8 mouse cellular contexts compared by ENCODE assay signal in the genomic region with DNA sequence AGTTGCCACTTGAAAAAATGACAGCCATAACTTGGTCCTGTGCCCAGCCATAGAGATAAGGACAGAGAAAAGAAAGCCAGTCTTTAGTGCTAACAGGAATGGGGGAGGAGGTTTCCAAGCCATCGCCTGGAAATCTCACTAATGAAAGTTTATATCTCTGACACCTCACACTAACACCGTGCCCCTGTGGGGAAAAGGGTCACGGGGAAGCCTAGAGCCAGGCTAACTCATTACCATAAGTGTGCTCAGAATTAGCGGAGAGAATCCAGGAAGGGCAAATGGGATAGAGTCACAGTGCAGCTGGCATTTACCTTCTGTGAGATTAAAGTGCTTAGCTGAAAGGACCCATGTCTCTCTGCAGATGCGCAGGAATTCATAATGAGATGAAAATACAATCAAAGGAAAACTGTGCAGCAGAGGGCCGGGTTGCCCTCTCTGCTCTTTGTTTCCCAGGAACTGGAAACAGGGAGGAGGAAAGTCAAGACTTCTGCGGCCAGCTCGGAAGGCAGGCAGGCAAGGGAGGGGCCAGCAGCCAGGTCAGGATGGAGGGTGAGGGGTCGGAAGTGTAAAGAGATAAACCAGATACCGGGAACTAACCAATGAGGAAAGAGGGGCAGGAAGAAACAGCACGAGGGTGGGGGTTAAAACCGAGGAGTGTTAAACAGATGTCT.
A peak's percentile ranks its signal among the peaks of the same experiment; 100 is the strongest.
DNase-seq lines count a peak whose midpoint lies in the region; ATAC-seq and TF ChIP-seq lines count a peak whose summit lies in the region.

No protein-coding gene starts in this region.

- H3K27me3 ChIP-seq in kidney, embryonic 16.5 days (ENCODE audit: insufficient read depth, low read length): no peaks in the 10 kb centered on the region
- H3K27me3 ChIP-seq in kidney, adult 2 months (replicated peaks; ENCODE audit: control insufficient read depth, insufficient read depth, low read length): no peaks in the 10 kb centered on the region
- H3K27me3 ChIP-seq in heart, embryonic 12.5 days (replicated peaks): no peaks in the 10 kb centered on the region
- H3K27me3 ChIP-seq in limb, embryonic 14.5 days (ENCODE audit: control insufficient read depth, insufficient read depth, low read length): no peaks in the 10 kb centered on the region
- H3K27me3 ChIP-seq in midbrain, embryonic 15.5 days (replicated peaks): no peaks in the 10 kb centered on the region

- no peak for DNase-seq in kidney, adult 2 months
- DNase-seq in cerebellum, postnatal 14 days: peak; percentile 25 to 30
- no peak for DNase-seq in limb, embryonic 14.5 days (ENCODE audit: low spot score)
- no peak for DNase-seq in natural killer cell, adult 2 months (ENCODE audit: low spot score in 2 of 2)
- DNase-seq in left cerebral cortex, adult 11 months (ENCODE audit: low spot score): no peak

- no peak for TF ChIP-seq POLR2A in kidney, adult 2 months (IDR thresholded peaks at IDR 0.05; ENCODE audit: low read depth, low read length)
- TF ChIP-seq POLR2A in limb, embryonic 14.5 days (IDR thresholded peaks at IDR 0.05; ENCODE audit: borderline replicate concordance, extremely low read depth, insufficient read depth, insufficient read length): no peak

- no peaks in the 10 kb centered on the region for H3K36me3 ChIP-seq in kidney, embryonic 16.5 days (ENCODE audit: insufficient read depth, low read length)
- no peaks in the 10 kb centered on the region for H3K36me3 ChIP-seq in kidney, adult 2 months (ENCODE audit: control insufficient read depth, insufficient read depth, low read length)
- no peaks in the 10 kb centered on the region for H3K36me3 ChIP-seq in heart, embryonic 12.5 days
- no peaks in the 10 kb centered on the region for H3K36me3 ChIP-seq in limb, embryonic 14.5 days (ENCODE audit: control insufficient read depth, insufficient read depth, low read length)
- H3K36me3 ChIP-seq in midbrain, embryonic 15.5 days (replicated peaks): no peaks in the 10 kb centered on the region

- peak overlapping the region; percentile 43 for H3K4me2 ChIP-seq in kidney, embryonic 16.5 days (replicated peaks; ENCODE audit: low read depth, low read length)
- peak overlapping the region; percentile 70 for H3K4me2 ChIP-seq in heart, embryonic 12.5 days
- H3K4me2 ChIP-seq in limb, embryonic 14.5 days (replicated peaks; ENCODE audit: low read depth, low read length, severe bottlenecking): peak overlapping the region; percentile 42
- peak overlapping the region; percentile 51 for H3K4me2 ChIP-seq in midbrain, embryonic 15.5 days

- H3K4me3 ChIP-seq in kidney, embryonic 16.5 days (ENCODE audit: low read length): peak overlapping the region; percentile 18
- H3K4me3 ChIP-seq in kidney, adult 2 months (ENCODE audit: insufficient read depth, low read depth, low read length): no peak overlapping the region
- peak overlapping the region; percentile 37 for H3K4me3 ChIP-seq in heart, embryonic 12.5 days
- no peak overlapping the region for H3K4me3 ChIP-seq in limb, embryonic 14.5 days (replicated peaks; ENCODE audit: low read length)
- peak overlapping the region; percentile 25 for H3K4me3 ChIP-seq in midbrain, embryonic 15.5 days

- no peak for TF ChIP-seq CTCF in kidney, adult 2 months (conservative IDR thresholded peaks at IDR 0.05; ENCODE audit: insufficient read depth, insufficient read length, low read depth, low read length)

- WGBS in kidney, embryonic 16.5 days: 1% methylated on average over 12 of the region's 12 CpGs
- 2% methylated on average over 12 of the region's 12 CpGs for WGBS in kidney, adult 2 months
- WGBS in heart, embryonic 12.5 days: under 1% methylated on average over 12 of the region's 12 CpGs
- WGBS in limb, embryonic 14.5 days: 2% methylated on average over 12 of the region's 12 CpGs
- under 1% methylated on average over 12 of the region's 12 CpGs for WGBS in midbrain, embryonic 15.5 days

- no peaks in the 10 kb centered on the region for H3K9me3 ChIP-seq in kidney, embryonic 16.5 days (ENCODE audit: low read length)
- H3K9me3 ChIP-seq in heart, embryonic 12.5 days (replicated peaks): no peaks in the 10 kb centered on the region
- H3K9me3 ChIP-seq in limb, embryonic 14.5 days (ENCODE audit: control insufficient read depth, low read length): no peaks in the 10 kb centered on the region
- H3K9me3 ChIP-seq in midbrain, embryonic 15.5 days: no peaks in the 10 kb centered on the region

- peaks cover 12% of the 10 kb centered on the region for H3K4me1 ChIP-seq in kidney, embryonic 16.5 days (ENCODE audit: insufficient read depth, low read length)
- no peaks in the 10 kb centered on the region for H3K4me1 ChIP-seq in kidney, adult 2 months (ENCODE audit: control insufficient read depth, insufficient read depth, low read length)
- H3K4me1 ChIP-seq in heart, embryonic 12.5 days (replicated peaks): peaks cover 23% of the 10 kb centered on the region
- peaks cover 7% of the 10 kb centered on the region for H3K4me1 ChIP-seq in limb, embryonic 14.5 days (ENCODE audit: control insufficient read depth, insufficient read depth, low read length)
- peaks cover 17% of the 10 kb centered on the region for H3K4me1 ChIP-seq in midbrain, embryonic 15.5 days

- H3K27ac ChIP-seq in kidney, embryonic 16.5 days (ENCODE audit: low read length): no peak overlapping the region
- no peak overlapping the region for H3K27ac ChIP-seq in kidney, adult 2 months (ENCODE audit: insufficient read depth, low read depth, low read length)
- peak overlapping the region; percentile 92 for H3K27ac ChIP-seq in heart, embryonic 12.5 days (ENCODE audit: poor library complexity, severe bottlenecking)
- H3K27ac ChIP-seq in limb, embryonic 14.5 days (replicated peaks; ENCODE audit: low read depth, low read length): no peak overlapping the region
- peak overlapping the region; percentile 81 for H3K27ac ChIP-seq in midbrain, embryonic 15.5 days

- ATAC-seq in kidney, embryonic 16.5 days (ENCODE audit: low FRiP score, low TSS enrichment): peak; percentile 84; the same call in 1 of the 2 replicates
- ATAC-seq in heart, embryonic 12.5 days (ENCODE audit: insufficient number of reproducible peaks, low FRiP score): peak; percentile 85
- no peak for ATAC-seq in limb, embryonic 14.5 days (ENCODE audit: low FRiP score, low read depth)
- peak; percentile 92 for ATAC-seq in midbrain, embryonic 15.5 days (replicated peaks)

- H3K9ac ChIP-seq in kidney, embryonic 16.5 days (replicated peaks; ENCODE audit: low read length): peak overlapping the region; percentile 27
- peak overlapping the region; percentile 41; the same call in 1 of the 2 replicates for H3K9ac ChIP-seq in heart, embryonic 12.5 days
- peak overlapping the region; percentile 26; the same call in 1 of the 2 replicates for H3K9ac ChIP-seq in limb, embryonic 14.5 days (ENCODE audit: low read depth, low read length, severe bottlenecking)
- no peak overlapping the region for H3K9ac ChIP-seq in midbrain, embryonic 15.5 days

Comparison
In these comparisons a context has a peak if more than half of its experiments do, and no peak if none do; other contexts are left out.
1. H3K4me3 ChIP-seq: peak in kidney, embryonic 16.5 days (single experiment), heart, embryonic 12.5 days (single experiment) and midbrain, embryonic 15.5 days (single experiment); none in kidney, adult 2 months (single experiment) and limb, embryonic 14.5 days (single experiment).
2. H3K27ac ChIP-seq: peak in heart, embryonic 12.5 days (single experiment) and midbrain, embryonic 15.5 days (single experiment); none in kidney, embryonic 16.5 days (single experiment), kidney, adult 2 months (single experiment) and limb, embryonic 14.5 days (single experiment).
3. DNase-seq: peak in cerebellum, postnatal 14 days (2 of 2); none in kidney, adult 2 months (single experiment), limb, embryonic 14.5 days (single experiment), natural killer cell, adult 2 months (0 of 2) and left cerebral cortex, adult 11 months (single experiment).
4. Peak in every context shown above with its lines, with median percentiles within 50 percentile points of each other: H3K4me2 ChIP-seq.